Mouse (Mus musculus): ENCODE measurements around the gene Tango6. TPM values are rescaled to one million over a fixed set of nuclear protein-coding genes. Genes with fewer than 3 reads are reported as not detected.

The Tango6 gene
- polyA plus RNA-seq, 1 experiment from 2014 or later: 6.1 TPM

DNA sequence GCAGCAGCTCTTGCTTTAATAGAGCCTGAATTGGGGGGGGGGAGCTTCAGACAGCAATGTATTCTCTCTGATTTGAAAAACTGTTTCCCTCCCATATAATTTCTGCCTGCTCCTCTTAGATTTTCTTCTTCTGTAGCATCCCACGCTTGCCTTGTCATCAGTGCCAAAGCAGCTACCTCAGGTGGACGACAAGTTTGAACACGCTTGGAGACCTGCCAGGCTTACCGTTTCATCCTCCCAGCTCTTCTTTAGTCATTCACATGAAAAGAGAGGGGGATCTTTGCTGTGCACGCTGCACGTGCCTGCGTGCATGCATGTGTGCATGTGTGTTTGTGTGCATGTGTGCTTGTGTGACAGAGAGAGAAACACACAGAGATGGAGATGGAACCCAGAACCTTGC, 127.5 kb downstream of the Tango6 start:
- 84% methylated on average over 7 of the region's 7 CpGs for WGBS

GRCm38 (mm10) chr8:106812560-106812959, 129.7 kb downstream of the Tango6 start:
- no peak overlapping the region for H3K4me2 ChIP-seq (ENCODE audit: low read length)
- ATAC-seq: no peak
- 95% methylated on average over 4 of the region's 4 CpGs for WGBS

More for the DNA sequence above, 127.5 kb downstream of the Tango6 start:
- no peaks in the 10 kb centered on the region for H3K9me3 ChIP-seq (replicated peaks; ENCODE audit: control insufficient read depth, low read length, poor library complexity, severe bottlenecking)
- no peak for ATAC-seq
- H3K27me3 ChIP-seq (ENCODE audit: control insufficient read depth, insufficient read depth, low read depth, low read length): no peaks in the 10 kb centered on the region
- H3K4me2 ChIP-seq (ENCODE audit: low read length): no peak overlapping the region
- H3K9ac ChIP-seq (ENCODE audit: low read depth, low read length): no peak overlapping the region
- H3K36me3 ChIP-seq (ENCODE audit: control insufficient read depth, insufficient read depth, low read length): no peaks in the 10 kb centered on the region
- H3K4me1 ChIP-seq (ENCODE audit: control insufficient read depth, insufficient read depth, low read length): no peaks in the 10 kb centered on the region
- no peak overlapping the region for H3K4me3 ChIP-seq (ENCODE audit: low read depth, low read length)
- H3K27ac ChIP-seq (ENCODE audit: low read length): no peak overlapping the region

DNA sequence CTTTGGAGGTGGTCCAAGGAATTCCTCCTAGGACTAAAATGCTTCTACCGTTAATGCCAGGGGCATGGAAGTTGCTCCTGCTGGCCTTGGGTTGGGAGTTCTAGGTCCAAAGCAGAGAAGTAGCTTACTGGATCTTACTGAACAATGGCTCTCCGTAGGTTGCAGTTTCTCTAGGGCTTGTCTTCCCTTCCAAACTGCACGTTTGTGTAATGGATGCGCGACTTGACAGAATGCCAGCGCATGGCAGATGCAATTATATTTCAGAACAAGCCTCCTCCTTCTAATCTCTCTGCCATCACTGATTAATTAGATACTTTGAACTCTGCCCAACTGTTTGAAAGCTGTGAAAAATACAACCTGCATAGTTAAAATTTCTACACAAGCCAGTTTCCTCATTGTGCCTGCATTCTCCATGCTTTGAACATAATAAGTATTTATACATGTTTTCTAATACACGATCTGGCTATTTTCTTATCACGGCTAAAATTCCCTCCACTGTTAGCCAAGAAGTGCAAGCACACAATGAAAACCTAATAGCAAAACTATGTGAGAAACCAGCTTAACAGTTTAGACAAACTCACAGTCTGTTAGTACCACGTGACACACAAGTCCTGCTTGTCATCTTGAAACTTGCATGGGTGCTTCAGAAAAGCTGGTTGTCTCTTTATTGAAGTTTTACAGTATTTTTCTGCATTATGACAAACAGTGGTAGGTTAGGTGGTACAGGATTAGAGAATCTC, 133.7 kb downstream of the Tango6 start:
- Histone ChIP-seq H3K36me3 (ENCODE audit: control insufficient read depth, insufficient read depth, low read length) (no peaks in the 10 kb centered on the region), H3K27ac (ENCODE audit: low read length) (no peak overlapping the region), H3K9ac (ENCODE audit: low read depth, low read length) (no peak overlapping the region), H3K27me3 (ENCODE audit: control insufficient read depth, insufficient read depth, low read depth, low read length) (no peaks in the 10 kb centered on the region), H3K4me2 (ENCODE audit: low read length) (no peak overlapping the region), H3K4me1 (ENCODE audit: control insufficient read depth, insufficient read depth, low read length) (no peaks in the 10 kb centered on the region), H3K4me3 (ENCODE audit: low read depth, low read length) (no peak overlapping the region), H3K9me3 (replicated peaks; ENCODE audit: control insufficient read depth, low read length, poor library complexity, severe bottlenecking) (no peaks in the 10 kb centered on the region)
- WGBS: 72% methylated on average over 9 of the region's 9 CpGs
- no peak for ATAC-seq

More at GRCm38 (mm10) chr8:106812560-106812959, 129.7 kb downstream of the Tango6 start:
- H3K4me1 ChIP-seq (ENCODE audit: control insufficient read depth, insufficient read depth, low read length): no peaks in the 10 kb centered on the region
- H3K36me3 ChIP-seq (ENCODE audit: control insufficient read depth, insufficient read depth, low read length): no peaks in the 10 kb centered on the region
- H3K27ac ChIP-seq (ENCODE audit: low read length): no peak overlapping the region
- no peaks in the 10 kb centered on the region for H3K9me3 ChIP-seq (replicated peaks; ENCODE audit: control insufficient read depth, low read length, poor library complexity, severe bottlenecking)
- no peak overlapping the region for H3K9ac ChIP-seq (ENCODE audit: low read depth, low read length)
- H3K27me3 ChIP-seq (ENCODE audit: control insufficient read depth, insufficient read depth, low read depth, low read length): no peaks in the 10 kb centered on the region
- H3K4me3 ChIP-seq (ENCODE audit: low read depth, low read length): no peak overlapping the region

GRCm38 (mm10) chr8:106817171-106817545, 134.3 kb downstream of the Tango6 start:
- no peak overlapping the region for H3K27ac ChIP-seq (ENCODE audit: low read length)
- ATAC-seq: no peak
- no peaks in the 10 kb centered on the region for H3K36me3 ChIP-seq (ENCODE audit: control insufficient read depth, insufficient read depth, low read length)
- no peak overlapping the region for H3K4me3 ChIP-seq (ENCODE audit: low read depth, low read length)
- H3K4me2 ChIP-seq (ENCODE audit: low read length): no peak overlapping the region
- no peaks in the 10 kb centered on the region for H3K4me1 ChIP-seq (ENCODE audit: control insufficient read depth, insufficient read depth, low read length)
- 58% methylated on average over 4 of the region's 4 CpGs for WGBS
- no peaks in the 10 kb centered on the region for H3K27me3 ChIP-seq (ENCODE audit: control insufficient read depth, insufficient read depth, low read depth, low read length)
- H3K9ac ChIP-seq (ENCODE audit: low read depth, low read length): no peak overlapping the region
- no peaks in the 10 kb centered on the region for H3K9me3 ChIP-seq (replicated peaks; ENCODE audit: control insufficient read depth, low read length, poor library complexity, severe bottlenecking)

- 78% methylated on average over 17 of the region's 17 CpGs for WGBS
- no peak overlapping the region for H3K27ac ChIP-seq (ENCODE audit: low read length)
Measured at GRCm38 (mm10) chr8:106818626-106819515, 136.0 kb downstream of the Tango6 start.

DNA sequence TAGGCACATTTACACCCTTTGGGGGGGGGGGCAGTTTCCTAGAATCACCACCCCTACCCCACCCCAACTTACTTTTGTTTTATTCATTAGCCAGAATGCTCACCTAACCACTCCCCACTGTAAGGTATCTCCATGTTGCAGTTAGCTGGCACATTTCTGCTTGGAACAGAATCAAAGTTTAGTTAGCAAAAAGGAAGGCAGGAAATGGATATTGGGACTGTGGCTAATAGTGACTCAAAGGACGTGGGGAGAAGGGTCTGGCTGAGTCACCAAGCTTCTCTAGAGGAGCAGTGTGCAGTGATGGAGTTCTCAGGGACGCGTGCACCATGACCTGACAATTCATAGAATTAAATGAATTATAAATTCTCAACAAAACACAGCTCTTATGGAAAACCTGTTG, 136.7 kb downstream of the Tango6 start:
- H3K9ac ChIP-seq (ENCODE audit: low read depth, low read length): no peak overlapping the region
- no peak overlapping the region for H3K4me3 ChIP-seq (ENCODE audit: low read depth, low read length)
- no peaks in the 10 kb centered on the region for H3K4me1 ChIP-seq (ENCODE audit: control insufficient read depth, insufficient read depth, low read length)
- H3K27ac ChIP-seq (ENCODE audit: low read length): no peak overlapping the region
- 90% methylated on average over 3 of the region's 3 CpGs for WGBS
- no peak for ATAC-seq
- no peaks in the 10 kb centered on the region for H3K9me3 ChIP-seq (replicated peaks; ENCODE audit: control insufficient read depth, low read length, poor library complexity, severe bottlenecking)
- H3K36me3 ChIP-seq (ENCODE audit: control insufficient read depth, insufficient read depth, low read length): no peaks in the 10 kb centered on the region
- no peaks in the 10 kb centered on the region for H3K27me3 ChIP-seq (ENCODE audit: control insufficient read depth, insufficient read depth, low read depth, low read length)
- no peak overlapping the region for H3K4me2 ChIP-seq (ENCODE audit: low read length)

More at GRCm38 (mm10) chr8:106818626-106819515, 136.0 kb downstream of the Tango6 start:
- ATAC-seq: no peak
- Histone ChIP-seq H3K4me2 (ENCODE audit: low read length) (no peak overlapping the region), H3K36me3 (ENCODE audit: control insufficient read depth, insufficient read depth, low read length) (no peaks in the 10 kb centered on the region), H3K9me3 (replicated peaks; ENCODE audit: control insufficient read depth, low read length, poor library complexity, severe bottlenecking) (no peaks in the 10 kb centered on the region), H3K27me3 (ENCODE audit: control insufficient read depth, insufficient read depth, low read depth, low read length) (no peaks in the 10 kb centered on the region), H3K9ac (ENCODE audit: low read depth, low read length) (no peak overlapping the region), H3K4me1 (ENCODE audit: control insufficient read depth, insufficient read depth, low read length) (no peaks in the 10 kb centered on the region), H3K4me3 (ENCODE audit: low read depth, low read length) (no peak overlapping the region)

GRCm38 (mm10) chr8:106820553-106821515, 138.0 kb downstream of the Tango6 start:
- no peaks in the 10 kb centered on the region for H3K9me3 ChIP-seq (replicated peaks; ENCODE audit: control insufficient read depth, low read length, poor library complexity, severe bottlenecking)
- no peaks in the 10 kb centered on the region for H3K4me1 ChIP-seq (ENCODE audit: control insufficient read depth, insufficient read depth, low read length)
- no peaks in the 10 kb centered on the region for H3K27me3 ChIP-seq (ENCODE audit: control insufficient read depth, insufficient read depth, low read depth, low read length)
- no peak overlapping the region for H3K4me2 ChIP-seq (ENCODE audit: low read length)
- no peak overlapping the region for H3K9ac ChIP-seq (ENCODE audit: low read depth, low read length)
- no peak for ATAC-seq
- WGBS: 86% methylated on average over 14 of the region's 14 CpGs
- H3K36me3 ChIP-seq (ENCODE audit: control insufficient read depth, insufficient read depth, low read length): no peaks in the 10 kb centered on the region
- no peak overlapping the region for H3K4me3 ChIP-seq (ENCODE audit: low read depth, low read length)
- H3K27ac ChIP-seq (ENCODE audit: low read length): no peak overlapping the region

GRCm38 (mm10) chr8:106828921-106829320, 146.1 kb downstream of the Tango6 start:
- Histone ChIP-seq H3K4me1 (ENCODE audit: control insufficient read depth, insufficient read depth, low read length) (no peaks in the 10 kb centered on the region), H3K9me3 (replicated peaks; ENCODE audit: control insufficient read depth, low read length, poor library complexity, severe bottlenecking) (no peaks in the 10 kb centered on the region), H3K36me3 (ENCODE audit: control insufficient read depth, insufficient read depth, low read length) (no peaks in the 10 kb centered on the region), H3K27me3 (ENCODE audit: control insufficient read depth, insufficient read depth, low read depth, low read length) (no peaks in the 10 kb centered on the region), H3K4me2 (ENCODE audit: low read length) (no peak overlapping the region), H3K9ac (ENCODE audit: low read depth, low read length) (no peak overlapping the region), H3K27ac (ENCODE audit: low read length) (no peak overlapping the region), H3K4me3 (ENCODE audit: low read depth, low read length) (no peak overlapping the region)
- WGBS: 85% methylated on average over 6 of the region's 6 CpGs
- ATAC-seq: no peak
